8 mouse cellular contexts compared by ENCODE assay signal in the genomic region with DNA sequence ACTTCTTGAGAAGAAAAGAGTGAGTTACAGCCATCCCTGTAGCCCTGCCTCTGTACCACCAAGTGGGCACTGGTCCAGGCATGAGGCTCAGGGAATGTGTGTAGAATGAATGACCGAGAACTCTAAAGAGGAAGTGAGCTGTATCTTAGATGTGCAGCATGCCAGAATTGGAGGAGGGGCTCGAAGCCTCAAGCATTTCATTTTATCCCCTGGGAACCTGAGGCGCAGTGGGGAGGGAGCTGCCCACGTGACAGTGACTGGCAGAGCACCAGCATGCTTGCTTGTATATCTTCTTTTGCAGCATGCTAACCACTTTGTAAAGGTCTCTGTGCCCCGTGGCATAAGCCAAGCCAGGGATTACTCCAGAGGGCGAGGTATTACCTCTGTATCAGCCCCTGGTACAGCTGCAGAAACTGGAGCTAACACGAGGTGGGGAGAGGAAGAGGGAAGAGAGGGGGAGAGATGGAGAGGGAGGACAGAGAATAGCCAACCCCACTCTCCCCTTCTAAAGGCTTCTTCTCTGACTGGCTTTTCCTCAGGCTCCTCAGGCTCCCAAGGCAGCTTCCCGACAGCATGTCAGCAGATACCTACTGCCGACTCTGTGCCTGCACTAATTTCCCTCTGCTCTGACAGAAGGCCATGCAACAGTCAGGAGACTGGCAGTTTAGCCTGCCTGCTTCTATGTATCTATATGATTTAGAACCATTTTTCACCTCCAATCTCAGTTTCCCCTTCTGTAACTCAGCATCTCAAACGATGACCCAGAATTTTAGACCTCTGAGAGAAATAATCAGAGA. TPM values are rescaled to one million over a fixed set of nuclear protein-coding genes. Genes with fewer than 3 reads are reported as not detected.
A peak's percentile ranks its signal among the peaks of the same experiment; 100 is the strongest.
DNase-seq lines count a peak whose midpoint lies in the region; ATAC-seq and TF ChIP-seq lines count a peak whose summit lies in the region.

No protein-coding gene starts in this region.

- no peak overlapping the region for H3K9ac ChIP-seq in liver, postnatal 0 days (replicated peaks)
- H3K9ac ChIP-seq in liver, embryonic 11.5 days (ENCODE audit: low read depth, low read length): no peak overlapping the region
- H3K9ac ChIP-seq in hindbrain, embryonic 13.5 days: peak overlapping the region; percentile 26; the same call in 1 of the 2 replicates

- ATAC-seq in liver, postnatal 0 days: no peak
- ATAC-seq in liver, embryonic 11.5 days (replicated peaks; ENCODE audit: low FRiP score): no peak
- peak; percentile 71 for ATAC-seq in hindbrain, embryonic 13.5 days (ENCODE audit: low FRiP score)

- peak; percentile 16 for DNase-seq in liver, postnatal 0 days
- no peak for DNase-seq in liver, embryonic 11.5 days (ENCODE audit: low spot score)
- DNase-seq in adrenal gland, postnatal 36 days: peak; percentile 12 to 56
- peak; percentile 41 to 44 for DNase-seq in frontal cortex, postnatal 14 days (ENCODE audit: low spot score in 2 of 2)
- peak; percentile 56 for DNase-seq in lung, postnatal 36 days
- no peak for DNase-seq in spleen, adult 18-20 months
- DNase-seq in thymus, postnatal 10 days (ENCODE audit: low spot score in 2 of 2): no peak

- H3K9me3 ChIP-seq in liver, postnatal 0 days (ENCODE audit: low read length): no peaks in the 10 kb centered on the region
- no peaks in the 10 kb centered on the region for H3K9me3 ChIP-seq in liver, embryonic 11.5 days (ENCODE audit: control insufficient read depth, low read length)
- H3K9me3 ChIP-seq in hindbrain, embryonic 13.5 days: no peaks in the 10 kb centered on the region

- H3K27me3 ChIP-seq in liver, postnatal 0 days (ENCODE audit: insufficient read depth, low read length): no peaks in the 10 kb centered on the region
- no peaks in the 10 kb centered on the region for H3K27me3 ChIP-seq in liver, embryonic 11.5 days (replicated peaks; ENCODE audit: control insufficient read depth, insufficient read depth, low read length)
- no peaks in the 10 kb centered on the region for H3K27me3 ChIP-seq in hindbrain, embryonic 13.5 days

- no peak overlapping the region for H3K4me2 ChIP-seq in liver, postnatal 0 days (ENCODE audit: low read depth, low read length)
- no peak overlapping the region for H3K4me2 ChIP-seq in liver, embryonic 11.5 days
- H3K4me2 ChIP-seq in hindbrain, embryonic 13.5 days: 0 out of 2 replicates have a peak overlapping the region, but pooled peaks have one; percentile 9

- no peak for TF ChIP-seq CTCF in liver, postnatal 0 days (IDR thresholded peaks at IDR 0.05; ENCODE audit: low read depth)

- no peak for TF ChIP-seq EP300 in liver, postnatal 0 days (IDR thresholded peaks at IDR 0.05; ENCODE audit: low read depth)

- H3K36me3 ChIP-seq in liver, postnatal 0 days (replicated peaks; ENCODE audit: insufficient read depth, low read length): no peaks in the 10 kb centered on the region
- H3K36me3 ChIP-seq in liver, embryonic 11.5 days (ENCODE audit: control insufficient read depth, insufficient read depth, low read length): no peaks in the 10 kb centered on the region
- H3K36me3 ChIP-seq in hindbrain, embryonic 13.5 days: peaks cover 9% of the 10 kb centered on the region; the same call in 1 of the 2 replicates

- WGBS in liver, postnatal 0 days (ENCODE audit: insufficient replicate concordance): 28% methylated on average over 10 of the region's 10 CpGs
- 38% methylated on average over 10 of the region's 10 CpGs for WGBS in liver, embryonic 11.5 days
- 33% methylated on average over 10 of the region's 10 CpGs for WGBS in hindbrain, embryonic 13.5 days

- peaks cover 5% of the 10 kb centered on the region; the same call in 1 of the 2 replicates for H3K4me1 ChIP-seq in liver, postnatal 0 days (ENCODE audit: insufficient read depth)
- H3K4me1 ChIP-seq in liver, embryonic 11.5 days (replicated peaks; ENCODE audit: control insufficient read depth, insufficient read depth, low read length): no peaks in the 10 kb centered on the region
- H3K4me1 ChIP-seq in hindbrain, embryonic 13.5 days (replicated peaks): peaks cover 87% of the 10 kb centered on the region

- no peak overlapping the region for H3K4me3 ChIP-seq in liver, postnatal 0 days (ENCODE audit: low read depth, low read length)
- H3K4me3 ChIP-seq in liver, embryonic 11.5 days (ENCODE audit: low read depth, low read length): no peak overlapping the region
- no peak overlapping the region for H3K4me3 ChIP-seq in hindbrain, embryonic 13.5 days

- no peak overlapping the region for H3K27ac ChIP-seq in liver, postnatal 0 days (ENCODE audit: low read depth)
- no peak overlapping the region for H3K27ac ChIP-seq in liver, embryonic 11.5 days (ENCODE audit: low read depth, low read length)
- H3K27ac ChIP-seq in hindbrain, embryonic 13.5 days: peak overlapping the region; percentile 69

RNA-seq across cellular contexts. Expression of gene Gnao1, which starts 31.4 kb away (rescaled TPM):
- polyA plus RNA-seq in liver, postnatal 0 days (2015; fragmentation: Nextera tagmentation; extraction: Ambion mirVana): 0.08 and 0.34 TPM in 2 replicates
- 2.4 and 2.8 TPM in 2 replicates for polyA plus RNA-seq in liver, embryonic 11.5 days (2014; fragmentation: Nextera tagmentation; extraction: Ambion mirVana)
- total RNA-seq in adrenal gland, postnatal 36 days (2021): 10 to 100 TPM; 24.6 to 27.8 TPM
- 145 and 150 TPM in 2 replicates for polyA plus RNA-seq in hindbrain, embryonic 13.5 days (2015; fragmentation: Nextera tagmentation; extraction: Ambion mirVana)

Comparison
In these comparisons a context has a peak if more than half of its experiments do, and no peak if none do; other contexts are left out.
1. DNase-seq: peak in liver, postnatal 0 days (single experiment), adrenal gland, postnatal 36 days (2 of 2), frontal cortex, postnatal 14 days (2 of 2) and lung, postnatal 36 days (single experiment); none in liver, embryonic 11.5 days (single experiment), spleen, adult 18-20 months (0 of 2) and thymus, postnatal 10 days (0 of 2).
2. RNA of gene Gnao1, which starts 31.4 kb away (polyA plus RNA-seq): 145 to 150 TPM in hindbrain, embryonic 13.5 days; 2.4 to 2.8 TPM in liver, embryonic 11.5 days and 0.08 to 0.34 TPM in liver, postnatal 0 days; every median in the first group is over 10 times any median in the second.